Mouse (Mus musculus): ENCODE measurements at regions not wholly inside any gene's neighbourhood (a gene's known extent, or its start where the extent isn't known, plus 50 kb on each side); places are given as distances from the start of the nearest gene placed in this dataset.

GRCm38 (mm10) chr7:136487556-136487955, 406.9 kb upstream of the Mgmt start:
- intact Hi-C loops (cut with DNase I): loop anchor here (10.0 kb wide), 2 partner anchors 653 to 977 kb away; no protein-coding TSS in a partner anchor
- no peak for DNase-seq (ENCODE audit: extremely low spot score in 1 of 2, low spot score in 2 of 2)

GRCm38 (mm10) chr7:136494862-136495261, 399.6 kb upstream of the Mgmt start:
- DNase-seq (ENCODE audit: extremely low spot score in 1 of 2, low spot score in 2 of 2): no peak
- intact Hi-C loops (cut with DNase I): loop anchor here (10.0 kb wide), 1 partner anchor 710 kb away; no protein-coding TSS in a partner anchor

DNA sequence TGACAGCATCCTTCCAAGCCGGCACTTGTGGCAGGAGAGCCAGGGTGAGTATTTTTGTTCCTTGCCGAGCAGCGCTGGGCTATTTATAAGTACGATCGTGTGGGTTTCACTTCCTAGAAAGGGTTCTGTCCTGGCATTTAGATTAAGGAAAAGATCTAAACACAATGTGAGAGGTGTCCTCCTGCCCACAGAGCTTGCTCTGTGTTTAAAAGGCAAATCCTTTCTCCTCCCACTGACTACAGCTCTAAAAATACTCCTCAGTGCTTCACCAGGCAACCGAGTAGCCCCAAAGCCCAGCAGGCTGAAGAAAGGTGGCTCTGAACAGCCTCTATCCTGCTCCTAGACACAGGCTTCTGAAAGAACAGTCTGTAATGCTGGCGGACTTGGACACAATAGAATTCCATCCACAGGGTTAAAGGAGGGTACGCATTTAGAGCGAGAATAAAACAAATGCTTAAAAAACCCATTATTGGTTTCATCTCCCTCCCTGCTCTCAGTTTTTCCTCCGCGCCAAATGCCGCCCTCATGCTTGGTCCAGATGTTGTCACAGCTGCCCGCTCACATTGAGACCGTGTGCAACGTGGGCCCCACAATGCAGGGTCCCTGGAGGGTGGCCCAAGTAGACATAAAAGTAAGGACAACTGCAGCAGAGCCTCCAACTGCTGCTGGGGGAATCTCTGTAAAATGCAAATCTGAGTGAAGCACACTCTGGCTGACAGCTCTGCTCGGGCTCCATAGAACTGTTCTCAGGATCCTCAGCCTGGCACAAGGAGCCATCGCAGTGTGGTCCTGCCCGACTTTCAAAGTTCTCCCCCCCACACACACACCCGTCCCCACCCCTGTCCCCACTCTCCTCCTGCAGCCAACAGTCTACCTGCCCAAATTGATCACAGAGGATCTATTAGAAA, 397.8 kb upstream of the Mgmt start:
- DNase-seq (ENCODE audit: extremely low spot score in 1 of 2, low spot score in 2 of 2): no peak
- intact Hi-C loops (cut with DNase I): loop anchor here (10.0 kb wide), 1 partner anchor 708 kb away; no protein-coding TSS in a partner anchor

GRCm38 (mm10) chr7:136500059-136500458, 394.4 kb upstream of the Mgmt start:
- intact Hi-C loops (cut with DNase I): no loop called here
- DNase-seq (ENCODE audit: extremely low spot score in 1 of 2, low spot score in 2 of 2): no peak

- intact Hi-C loops (cut with DNase I): no loop called here
These were observed 393.3 kb upstream of the Mgmt start for GRCm38 (mm10) chr7:136501094-136501493.

DNA sequence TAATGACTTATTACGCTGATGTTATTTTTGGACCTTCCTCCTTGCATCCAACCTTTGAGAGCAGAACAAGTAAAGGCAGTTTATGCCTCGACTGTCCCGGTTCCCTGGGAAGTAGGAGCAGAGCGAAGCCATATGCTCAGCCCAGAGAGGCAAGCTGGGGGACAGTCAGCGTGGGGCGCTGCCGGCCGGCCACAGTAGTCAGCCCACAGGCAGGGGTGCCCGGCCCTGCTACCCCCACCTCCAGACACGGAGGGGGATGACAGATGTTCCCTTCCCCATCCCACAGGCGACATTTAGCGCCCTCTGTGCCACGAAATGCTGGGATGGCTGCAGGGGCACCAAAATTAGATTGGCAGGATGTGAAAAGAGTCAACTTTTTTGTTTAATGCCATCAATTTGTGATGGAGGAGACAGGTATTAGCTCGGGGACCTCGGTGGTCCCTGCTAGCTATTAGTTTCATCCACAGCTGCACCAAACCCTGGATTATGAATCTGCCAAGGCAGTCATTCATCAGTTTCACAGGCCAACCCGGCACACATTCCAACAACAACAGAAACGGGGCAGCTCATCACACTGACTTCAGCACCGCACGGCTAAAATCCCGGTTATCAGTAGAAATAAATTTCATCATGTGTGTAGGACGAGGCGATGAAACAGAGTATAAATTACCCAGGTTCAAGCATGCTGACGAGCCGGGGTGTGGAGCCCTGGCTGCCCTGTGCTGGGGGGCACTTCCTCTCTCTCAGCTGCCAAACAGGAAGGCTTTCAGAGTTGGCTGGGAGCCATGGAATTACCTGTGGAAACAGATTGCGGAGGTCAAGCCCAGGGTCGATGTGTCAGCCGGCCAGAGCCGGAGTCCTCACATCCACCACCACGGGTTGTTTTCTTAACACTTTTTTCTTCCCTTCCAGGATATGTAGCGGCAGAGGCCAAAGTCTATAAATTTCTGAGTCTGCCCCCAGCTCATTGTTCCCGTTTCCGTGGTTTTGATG, 392.3 kb upstream of the Mgmt start:
- peak in 1 of 2 experiments; percentile 44 for DNase-seq (ENCODE audit: extremely low spot score in 1 of 2, low spot score in 2 of 2)
- intact Hi-C loops (cut with DNase I): no loop called here

More at GRCm38 (mm10) chr7:136501094-136501493, 393.3 kb upstream of the Mgmt start:
- DNase-seq (ENCODE audit: extremely low spot score in 1 of 2, low spot score in 2 of 2): no peak

GRCm38 (mm10) chr7:136511389-136511788, 383.0 kb upstream of the Mgmt start:
- DNase-seq (ENCODE audit: extremely low spot score in 1 of 2, low spot score in 2 of 2): no peak
- intact Hi-C loops (cut with DNase I): no loop called here

DNA sequence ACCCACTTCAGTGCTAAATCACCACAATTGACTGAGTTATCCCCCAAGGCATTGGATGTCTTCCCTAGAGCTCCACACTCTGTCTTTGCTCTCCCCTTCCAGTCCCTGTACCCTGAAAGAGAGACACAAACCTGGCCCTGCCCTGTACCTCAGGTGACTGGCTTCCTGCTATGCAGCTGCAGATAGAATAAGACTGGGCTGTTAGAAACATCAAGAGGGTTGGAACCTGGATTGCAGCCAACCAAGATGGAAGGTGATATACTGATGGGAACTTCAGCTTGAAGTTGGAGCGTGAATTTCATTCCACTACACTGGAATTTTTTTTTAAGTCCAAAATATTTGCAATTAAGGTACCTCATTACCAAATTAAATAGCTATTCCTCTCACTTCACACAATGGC, 379.0 kb upstream of the Mgmt start:
- intact Hi-C loops (cut with DNase I): no loop called here
- no peak for DNase-seq (ENCODE audit: extremely low spot score in 1 of 2, low spot score in 2 of 2)

- no peak for DNase-seq (ENCODE audit: extremely low spot score in 1 of 2, low spot score in 2 of 2)
- intact Hi-C loops (cut with DNase I): no loop called here
These were observed 368.6 kb upstream of the Mgmt start for GRCm38 (mm10) chr7:136525821-136526220.

- intact Hi-C loops (cut with DNase I): no loop called here
- DNase-seq (ENCODE audit: extremely low spot score in 1 of 2, low spot score in 2 of 2): no peak
These were observed 364.2 kb upstream of the Mgmt start for GRCm38 (mm10) chr7:136530006-136530785.

- DNase-seq (ENCODE audit: extremely low spot score in 1 of 2, low spot score in 2 of 2): no peak
These were observed 363.1 kb upstream of the Mgmt start for GRCm38 (mm10) chr7:136531301-136531700.

GRCm38 (mm10) chr7:136541876-136542655, 352.3 kb upstream of the Mgmt start:
- intact Hi-C loops (cut with DNase I): no loop called here
- DNase-seq (ENCODE audit: extremely low spot score in 1 of 2, low spot score in 2 of 2): no peak

More at GRCm38 (mm10) chr7:136531301-136531700, 363.1 kb upstream of the Mgmt start:
- intact Hi-C loops (cut with DNase I): no loop called here

- intact Hi-C loops (cut with DNase I): no loop called here
These were observed 351.5 kb upstream of the Mgmt start for GRCm38 (mm10) chr7:136542896-136543295.

GRCm38 (mm10) chr7:136547837-136548236, 346.6 kb upstream of the Mgmt start:
- no peak for DNase-seq (ENCODE audit: extremely low spot score in 1 of 2, low spot score in 2 of 2)
- intact Hi-C loops (cut with DNase I): no loop called here

More at GRCm38 (mm10) chr7:136542896-136543295, 351.5 kb upstream of the Mgmt start:
- no peak for DNase-seq (ENCODE audit: extremely low spot score in 1 of 2, low spot score in 2 of 2)

GRCm38 (mm10) chr7:136556436-136556835, 338.0 kb upstream of the Mgmt start:
- DNase-seq (ENCODE audit: extremely low spot score in 1 of 2, low spot score in 2 of 2): no peak
- intact Hi-C loops (cut with DNase I): no loop called here

DNA sequence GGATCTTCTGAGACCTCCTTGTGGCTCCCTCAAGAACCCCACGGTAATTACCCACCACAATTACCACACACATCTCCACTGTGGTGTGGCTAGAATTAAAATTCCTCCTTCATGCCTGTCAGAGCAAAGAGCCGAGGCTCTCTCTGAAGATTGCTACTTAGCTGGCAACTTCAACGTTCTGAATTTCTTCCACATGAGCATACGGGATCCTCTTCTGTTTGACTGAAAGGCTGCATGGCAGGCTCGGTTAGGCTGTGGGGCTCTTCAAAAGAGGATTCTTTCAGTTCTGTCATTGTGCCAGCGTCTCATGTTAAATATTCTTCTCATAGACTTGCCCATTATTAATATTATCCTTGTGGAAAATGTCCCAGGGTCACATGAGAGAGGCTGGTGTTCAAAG, 334.9 kb upstream of the Mgmt start:
- intact Hi-C loops (cut with DNase I): no loop called here
- DNase-seq (ENCODE audit: extremely low spot score in 1 of 2, low spot score in 2 of 2): no peak

GRCm38 (mm10) chr7:136570911-136571310, 323.5 kb upstream of the Mgmt start:
- intact Hi-C loops (cut with DNase I): no loop called here
- no peak for DNase-seq (ENCODE audit: extremely low spot score in 1 of 2, low spot score in 2 of 2)

GRCm38 (mm10) chr7:136581896-136582295, 312.5 kb upstream of the Mgmt start:
- intact Hi-C loops (cut with DNase I): no loop called here
- no peak for DNase-seq (ENCODE audit: extremely low spot score in 1 of 2, low spot score in 2 of 2)

Data from left cerebral cortex, postnatal 10 days (tissue).